ENCODE assay signal across 13 mouse cellular contexts in genomic region chr4:100386272-100386988, GRCm38 (mm10).
DNase-seq lines count a peak whose midpoint lies in the region; ATAC-seq and TF ChIP-seq lines count a peak whose summit lies in the region.
"Had no signal": no experiment of that assay in that cellular context is flagged by ENCODE, and none has a peak within 500 bp of the region (broad histone marks: within the 10 kb centered on the region; RNA-seq: fewer than 3 reads in every experiment).

No protein-coding gene starts in this region.

- intact Hi-C loops in heart, postnatal 10 days (cut with DNase I): no loop called here
- intact Hi-C loops in left cerebral cortex, adult 2 months (cut with DNase I): no loop called here

- H3K27me3 ChIP-seq in lung, embryonic 16.5 days (ENCODE audit: control insufficient read depth, insufficient read depth, low read depth, low read length): no peaks in the 10 kb centered on the region
- H3K27me3 ChIP-seq: hindbrain, embryonic 12.5 days had no signal

- H3K4me3 ChIP-seq in lung, embryonic 16.5 days (ENCODE audit: low read length): no peak overlapping the region
- H3K4me3 ChIP-seq in left cerebral cortex, adult 2 months: no peak overlapping the region
- H3K4me3 ChIP-seq: hindbrain, embryonic 12.5 days; midbrain, embryonic 10.5 days had no signal

- H3K36me3 ChIP-seq in lung, embryonic 16.5 days (ENCODE audit: control insufficient read depth, insufficient read depth, low read length): no peaks in the 10 kb centered on the region
- H3K36me3 ChIP-seq: hindbrain, embryonic 12.5 days; midbrain, embryonic 10.5 days had no signal

- no peak overlapping the region for H3K4me2 ChIP-seq in lung, embryonic 16.5 days (ENCODE audit: low read depth, low read length)
- H3K4me2 ChIP-seq: hindbrain, embryonic 12.5 days; liver, embryonic 11.5 days had no signal

- DNase-seq in heart, postnatal 10 days: peak; percentile 33 to 34
- DNase-seq in heart, adult 18-20 months: no peak
- DNase-seq in lung, postnatal 4 days: no peak
- peak; percentile 56 for DNase-seq in cerebellum, adult 9-11 months
- DNase-seq in left cerebral cortex, adult 2 months (ENCODE audit: extremely low spot score in 1 of 2, low spot score in 2 of 2): no peak
- no peak for DNase-seq in thymus, postnatal 14 days
- DNase-seq: adrenal gland, postnatal 25 days; kidney, adult 8-10 months had no signal

- ATAC-seq in lung, embryonic 16.5 days (ENCODE audit: low read depth): peak; percentile 55; the same call in 1 of the 2 replicates
- ATAC-seq: CD4-positive, CD25-positive, alpha-beta regulatory T cell, adult 4 months had no signal

- H3K27ac ChIP-seq in lung, embryonic 16.5 days (ENCODE audit: low read length): peak overlapping the region; percentile 6; the same call in 1 of the 2 replicates
- no peak overlapping the region for H3K27ac ChIP-seq in left cerebral cortex, adult 2 months
- H3K27ac ChIP-seq: hindbrain, embryonic 12.5 days; midbrain, embryonic 10.5 days had no signal

- H3K9ac ChIP-seq in lung, embryonic 16.5 days (ENCODE audit: low read length): no peak overlapping the region
- H3K9ac ChIP-seq: hindbrain, embryonic 12.5 days had no signal

- no peaks in the 10 kb centered on the region for H3K9me3 ChIP-seq in lung, embryonic 16.5 days (ENCODE audit: control insufficient read depth, low read length)
- H3K9me3 ChIP-seq: hindbrain, embryonic 12.5 days; midbrain, embryonic 10.5 days had no signal

- peaks cover 10% of the 10 kb centered on the region for H3K4me1 ChIP-seq in lung, embryonic 16.5 days (replicated peaks; ENCODE audit: control insufficient read depth, insufficient read depth, low read length)
- H3K4me1 ChIP-seq: hindbrain, embryonic 12.5 days; midbrain, embryonic 10.5 days had no signal

- whole genome bisulfite sequencing in lung, embryonic 16.5 days: 47% methylated on average over 5 of the region's 5 CpGs

- no peak; the same call in 1 of the 2 replicates for TF ChIP-seq CTCF in left cerebral cortex, adult 2 months (IDR thresholded peaks at IDR 0.05)

Comparison
In these comparisons a context has a peak if more than half of its experiments do, and no peak if none do; other contexts are left out.
1. DNase-seq: peak in heart, postnatal 10 days (2 of 2) and cerebellum, adult 9-11 months (single experiment); none in heart, adult 18-20 months (0 of 2), lung, postnatal 4 days (0 of 2), left cerebral cortex, adult 2 months (0 of 2) and thymus, postnatal 14 days (single experiment).